Mouse (Mus musculus) neural tube, embryonic 10.5 days (tissue): ENCODE measurements around the gene Fst.

Experiments
- DNase-seq: peaks from one replicate; pipeline ENCODE4 v3.0.0-alpha.2; 2017; ENCODE audit warnings: low spot score; ENCODE audit errors: extremely low spot score

The Fst gene

GRCm38 (mm10) chr13:114419364-114419763 is 39.4 kb downstream of the Fst start:
- no peak for DNase-seq

GRCm38 (mm10) chr13:114412326-114412725 is 46.4 kb downstream of the Fst start:
- no peak for DNase-seq

- peak; percentile 14 for DNase-seq
These were observed 51.9 kb downstream of the Fst start for GRCm38 (mm10) chr13:114406866-114407265.

- DNase-seq, result peak; percentile 13
These were observed 52.3 kb downstream of the Fst start for GRCm38 (mm10) chr13:114406424-114406823.

- DNase-seq, result no peak
These were observed 53.5 kb downstream of the Fst start for GRCm38 (mm10) chr13:114405100-114405715.
